Mouse (Mus musculus) T-helper 1 cell (primary cell): ENCODE results near the gene Rps12-ps3.

Experiments
- in situ Hi-C: fragments of 300-600 bp; cut with MboI, MseI; formaldehyde crosslinking; loops from one replicate; pipeline ENCODE4 v1.15.1; 2025; ENCODE audit warnings: high pct_unique_total_duplicates

Rps12-ps3 gene

DNA sequence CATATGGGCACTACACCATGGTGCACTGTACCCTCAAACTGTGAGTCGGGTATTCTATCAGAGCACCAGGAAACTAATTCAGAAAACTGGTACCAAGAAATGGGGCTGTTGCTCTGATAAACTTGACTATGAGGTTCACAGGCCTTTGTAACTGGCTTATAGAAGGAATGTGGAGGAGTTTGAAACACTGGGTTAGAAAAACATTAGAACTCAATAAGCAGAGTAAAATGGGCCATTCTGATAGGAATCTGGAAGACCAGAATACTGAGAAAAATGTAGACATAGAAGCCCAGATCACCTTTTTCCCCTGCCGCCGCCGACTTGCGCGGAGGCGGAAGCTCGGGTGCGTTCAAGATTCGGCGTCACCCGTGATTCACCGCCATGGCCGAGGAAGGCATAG lies at the start of gene Rps12-ps3:
Gene Rps12-ps3, plus strand, starts transcription at position 301 of the 400 bp plus-strand sequence.
- in situ Hi-C loops = no loop called here

DNA sequence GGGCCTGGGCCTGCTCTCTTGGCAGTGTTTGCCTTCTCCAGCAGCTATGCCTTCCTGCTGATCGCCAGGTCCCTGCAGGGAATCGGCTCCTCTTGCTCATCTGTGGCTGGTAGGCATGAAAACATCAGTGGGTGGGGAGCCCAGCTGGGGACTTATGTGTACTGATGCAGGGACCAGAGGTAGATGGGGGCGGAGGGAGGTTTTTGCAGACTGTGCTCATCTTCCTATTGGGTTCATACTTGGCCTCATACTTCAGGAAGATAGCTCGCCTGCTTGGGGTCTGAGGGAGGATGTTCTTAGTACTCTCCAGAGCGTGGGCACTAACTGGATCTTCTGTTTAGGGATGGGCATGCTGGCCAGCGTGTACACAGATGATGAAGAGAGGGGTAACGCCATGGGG lies 48.9 kb upstream of the Rps12-ps3 start:
- in situ Hi-C loops = no loop called here

GRCm38 (mm10) chr19:59276354-59276753 lies 45.7 kb upstream of the Rps12-ps3 start:
- in situ Hi-C loops = no loop called here

GRCm38 (mm10) chr19:59280841-59281240 lies 41.2 kb upstream of the Rps12-ps3 start:
- in situ Hi-C loops = no loop called here

- in situ Hi-C loops = no loop called here
Measured at GRCm38 (mm10) chr19:59282001-59282400, 40.1 kb upstream of the Rps12-ps3 start.

DNA sequence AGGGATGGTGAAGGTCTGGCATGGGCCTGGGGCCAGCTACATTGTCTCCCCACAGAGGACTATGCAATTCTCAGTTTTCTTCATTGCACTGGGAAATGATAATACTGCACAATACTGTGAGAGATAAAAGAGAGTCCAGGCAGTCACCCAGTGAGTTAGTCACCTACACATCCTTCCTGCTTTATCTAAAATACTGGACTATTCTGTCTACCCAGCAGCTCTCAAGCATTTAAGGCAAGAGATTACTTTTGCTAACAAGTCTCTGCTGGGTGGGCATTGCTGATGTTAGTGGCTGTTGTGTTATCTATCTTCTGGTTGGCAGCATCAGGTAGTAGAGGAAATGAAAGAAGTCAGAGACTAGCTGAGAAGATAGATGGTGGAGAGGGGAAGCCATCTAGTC lies 33.0 kb upstream of the Rps12-ps3 start:
- in situ Hi-C loops = no loop called here

GRCm38 (mm10) chr19:59289811-59290210 lies 32.3 kb upstream of the Rps12-ps3 start:
- in situ Hi-C loops = no loop called here

DNA sequence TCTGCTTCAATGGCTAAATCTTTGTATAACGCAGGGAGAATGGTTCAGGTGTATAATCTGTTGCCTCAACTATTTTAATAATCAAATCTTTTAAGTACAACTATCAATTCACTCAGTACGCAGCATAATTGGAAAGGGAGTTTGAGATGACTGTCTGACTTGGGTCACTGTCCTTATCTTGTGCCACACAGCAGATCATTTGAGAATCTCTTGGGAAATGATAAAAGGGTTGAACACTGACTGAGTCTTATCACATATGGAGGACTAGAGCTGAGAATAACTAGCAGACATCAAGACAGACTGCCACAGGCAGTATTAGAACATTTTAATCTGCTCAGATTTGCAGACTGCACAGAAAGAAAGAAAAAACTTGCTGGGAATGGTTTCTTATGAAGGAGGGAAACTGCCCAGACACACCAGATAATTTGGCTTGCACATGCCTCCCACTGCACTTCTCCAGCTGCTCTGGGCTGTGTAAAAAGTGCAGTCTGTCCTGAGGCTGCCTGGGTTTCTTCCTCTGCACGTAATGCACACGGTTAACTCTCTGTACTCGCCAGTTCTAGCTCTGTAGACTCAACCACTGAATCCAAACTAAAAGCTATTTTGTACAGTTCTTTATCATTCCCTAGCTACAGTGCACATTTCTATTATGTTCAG lies 29.8 kb upstream of the Rps12-ps3 start:
- in situ Hi-C loops = no loop called here

- in situ Hi-C loops = no loop called here
Measured at GRCm38 (mm10) chr19:59315308-59315707, 6.8 kb upstream of the Rps12-ps3 start.

DNA sequence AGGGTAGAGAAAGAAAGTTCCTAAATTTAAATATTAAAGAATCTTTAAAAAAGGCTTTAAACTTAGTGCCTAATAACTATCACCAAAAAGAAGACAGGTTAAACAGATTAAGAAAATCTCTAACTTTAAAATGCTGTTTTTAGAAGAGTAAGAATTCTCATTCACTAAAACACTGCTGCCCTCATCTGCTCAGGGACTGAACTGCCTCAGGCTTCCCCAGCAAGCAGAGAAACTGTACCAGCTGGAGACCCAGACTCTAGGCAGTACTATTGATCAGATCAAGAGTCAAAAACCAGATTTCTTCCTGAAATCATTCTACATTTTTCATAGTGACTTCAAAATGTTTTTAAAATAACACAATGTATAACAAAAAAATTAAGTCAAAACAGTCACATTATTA lies 5.5 kb upstream of the Rps12-ps3 start:
- in situ Hi-C loops = no loop called here

- in situ Hi-C loops = no loop called here
Measured at GRCm38 (mm10) chr19:59330816-59331225, 8.7 kb downstream of the Rps12-ps3 start.

DNA sequence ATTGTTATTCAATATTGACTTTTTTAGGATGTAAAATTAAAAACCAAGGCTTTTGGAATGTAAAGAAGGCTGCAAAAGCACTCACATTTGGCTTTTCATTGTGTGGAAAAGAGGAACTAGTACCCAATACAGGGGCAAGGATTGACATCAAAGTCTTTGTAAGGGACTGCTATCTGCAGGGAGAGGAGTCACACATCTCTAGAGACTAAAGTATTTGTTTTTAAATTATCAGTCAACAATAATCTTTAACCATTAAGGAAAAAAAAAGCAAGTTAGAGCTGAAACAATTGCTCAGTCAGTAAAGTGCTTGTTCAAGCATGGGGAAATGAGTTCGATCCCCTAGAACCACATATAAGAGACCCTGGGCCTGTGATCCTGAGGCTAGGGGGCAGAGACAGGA lies 14.6 kb downstream of the Rps12-ps3 start:
- in situ Hi-C loops = no loop called here

- in situ Hi-C loops = no loop called here
Measured at GRCm38 (mm10) chr19:59337872-59338681, 16.0 kb downstream of the Rps12-ps3 start.

- in situ Hi-C loops = no loop called here
Measured at GRCm38 (mm10) chr19:59339908-59340307, 17.8 kb downstream of the Rps12-ps3 start.

GRCm38 (mm10) chr19:59342964-59343363 lies 20.9 kb downstream of the Rps12-ps3 start:
- in situ Hi-C loops = no loop called here

DNA sequence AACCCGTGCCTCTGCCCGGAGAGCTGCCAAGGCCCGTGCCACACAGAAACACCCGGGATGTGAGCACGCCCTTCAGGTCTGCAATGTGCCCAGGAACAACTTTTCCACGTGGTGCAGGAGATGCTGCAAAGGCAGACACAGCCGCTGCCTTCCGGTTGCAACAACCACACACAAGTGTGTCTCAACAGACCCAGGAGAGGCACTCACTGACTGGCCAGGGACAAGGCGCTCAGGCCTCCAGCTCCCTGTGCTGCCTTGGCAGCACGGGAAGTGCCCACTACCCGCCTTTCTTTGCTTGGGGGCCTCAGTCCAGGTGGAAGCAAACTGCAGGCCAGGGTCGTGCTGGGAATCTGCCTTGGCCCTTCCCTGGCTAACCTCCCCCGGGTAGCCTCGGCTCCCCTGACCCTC lies 22.2 kb downstream of the Rps12-ps3 start:
- in situ Hi-C loops = no loop called here

DNA sequence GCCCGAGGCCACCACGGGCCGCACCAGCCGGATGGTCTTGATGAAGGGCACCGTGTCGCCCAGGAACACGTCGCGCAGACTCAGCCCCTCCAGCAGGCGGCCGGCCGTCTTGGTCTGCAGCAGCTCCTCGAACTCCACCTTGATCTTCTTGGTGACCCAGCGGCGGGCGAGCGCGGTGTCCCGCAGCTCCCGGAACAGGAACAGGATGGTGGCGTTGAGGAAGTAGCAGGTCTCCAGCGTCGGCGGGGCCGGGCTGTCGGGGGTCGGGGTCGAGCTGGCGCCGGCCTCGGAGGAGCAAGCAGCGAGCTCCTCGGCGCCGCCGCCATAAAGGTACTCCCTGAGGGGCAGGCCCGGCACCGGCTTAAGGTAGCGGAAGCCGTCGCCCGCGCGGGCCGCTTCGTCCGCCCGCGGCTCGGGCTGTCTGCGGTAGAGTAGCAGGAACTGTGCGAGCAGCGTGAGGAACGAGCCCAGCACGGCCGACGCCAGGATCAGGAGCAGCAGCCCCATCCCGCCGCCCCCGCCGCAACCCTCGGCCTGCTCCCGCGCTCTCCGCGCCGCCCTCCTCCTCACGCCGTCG lies 23.1 kb downstream of the Rps12-ps3 start:
- in situ Hi-C loops = no loop called here

GRCm38 (mm10) chr19:59345658-59346283 lies 23.7 kb downstream of the Rps12-ps3 start, which contains the start of gene Pdzd8:
Gene Pdzd8, minus strand, starts transcription at chr19:59345780.
- in situ Hi-C loops = no loop called here

DNA sequence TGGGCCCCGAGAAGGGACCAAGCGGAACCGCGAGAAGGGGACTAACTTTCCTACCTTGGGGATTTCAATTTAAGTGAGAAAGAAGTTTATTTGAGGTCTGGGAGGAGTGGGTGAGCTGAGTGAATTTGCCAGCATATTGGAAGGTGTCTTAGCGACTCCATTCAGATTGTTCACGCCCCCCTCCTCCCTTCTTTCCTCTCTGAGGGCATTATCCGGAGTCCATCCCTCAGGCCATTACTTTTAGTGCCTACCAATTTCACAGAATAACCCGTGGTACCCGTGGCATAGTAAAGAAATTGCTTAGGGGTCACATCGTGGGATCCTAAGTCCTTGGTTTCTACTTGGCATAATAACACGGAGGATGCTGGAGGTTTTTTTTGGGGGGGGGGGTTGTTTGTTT lies 24.2 kb downstream of the Rps12-ps3 start:
- in situ Hi-C loops = no loop called here

DNA sequence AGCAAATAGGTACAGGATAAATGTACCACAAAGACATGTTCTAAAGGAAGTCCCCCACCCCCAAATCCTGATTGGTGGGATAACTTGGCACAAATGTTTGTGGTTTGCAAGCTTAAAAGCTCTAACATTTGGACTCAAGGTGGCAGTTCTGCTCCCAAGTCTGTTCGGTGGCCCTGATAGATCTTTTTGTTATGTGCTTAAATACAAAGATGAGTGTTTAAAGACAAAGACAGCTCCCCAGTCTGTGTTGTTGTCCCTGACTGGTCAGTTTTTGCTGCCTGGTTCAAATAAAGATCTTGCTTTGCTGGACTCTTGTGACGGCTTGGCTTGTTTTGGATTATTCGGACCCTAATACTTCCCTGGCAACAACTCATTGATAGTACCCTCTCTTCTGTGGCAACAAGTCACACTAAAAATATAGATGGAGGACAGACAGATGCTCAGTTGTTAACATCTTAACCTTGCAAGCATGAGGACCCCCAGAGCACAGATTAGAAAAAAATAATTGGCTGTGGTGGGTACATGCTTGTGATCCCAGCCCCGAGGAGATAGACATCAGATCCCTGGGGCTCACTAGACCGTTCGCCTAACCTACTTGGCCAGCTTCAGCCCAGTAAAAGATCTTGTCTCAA lies 27.4 kb downstream of the Rps12-ps3 start:
- in situ Hi-C loops = no loop called here

GRCm38 (mm10) chr19:59350273-59350903 lies 28.3 kb downstream of the Rps12-ps3 start:
- in situ Hi-C loops = no loop called here
